Mouse (Mus musculus): ENCODE results near the gene Pacrg. TPM values are rescaled to one million over a fixed set of nuclear protein-coding genes. Genes with fewer than 3 reads are reported as not detected.

Gene Pacrg
- total RNA-seq, 4 experiments from 2014 or later = 1.4 to 3.1 (median 1.9) TPM

DNA sequence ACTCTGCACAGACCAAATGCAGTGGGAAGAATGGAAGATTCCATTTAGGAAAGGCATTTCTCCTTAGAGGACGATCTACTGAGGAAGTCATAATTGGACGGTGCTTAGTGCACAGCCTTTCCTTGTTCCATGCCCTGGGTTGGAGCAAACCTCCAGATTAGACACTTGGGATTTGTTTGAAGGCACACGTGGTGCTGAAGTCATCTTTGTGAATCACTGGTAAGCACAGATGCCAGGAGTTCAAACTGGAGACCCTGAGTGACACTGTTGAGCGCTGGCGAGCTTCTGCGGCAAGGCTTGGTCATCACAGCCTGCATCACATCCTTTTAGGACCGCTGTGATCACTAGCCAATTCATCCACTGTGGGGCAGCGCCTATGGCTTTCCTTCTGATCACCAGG lies 385.7 kb downstream of the Pacrg start:
- no peak for DNase-seq (ENCODE audit: low spot score)

DNA sequence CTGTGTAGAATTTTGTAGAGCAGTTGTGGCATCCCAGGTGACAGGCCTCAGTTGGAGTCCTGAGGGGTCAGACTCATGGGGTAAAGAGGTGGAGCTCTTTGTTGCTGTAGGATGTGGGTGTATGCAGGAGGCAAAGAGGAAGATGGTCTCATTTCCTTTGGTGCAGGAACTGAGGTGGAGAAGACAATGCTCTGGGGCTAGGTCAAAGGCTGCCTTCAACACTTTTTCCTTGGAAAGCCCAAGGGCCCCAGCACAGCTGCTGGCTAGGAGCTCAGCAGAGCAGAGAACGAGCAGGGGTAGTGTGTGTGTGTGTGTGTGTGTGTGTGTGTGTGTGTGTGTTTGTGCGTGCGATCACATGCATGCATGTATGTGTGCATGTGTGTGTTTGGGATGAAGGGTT lies 387.3 kb downstream of the Pacrg start:
- peak; percentile 58 for DNase-seq (ENCODE audit: low spot score)

DNA sequence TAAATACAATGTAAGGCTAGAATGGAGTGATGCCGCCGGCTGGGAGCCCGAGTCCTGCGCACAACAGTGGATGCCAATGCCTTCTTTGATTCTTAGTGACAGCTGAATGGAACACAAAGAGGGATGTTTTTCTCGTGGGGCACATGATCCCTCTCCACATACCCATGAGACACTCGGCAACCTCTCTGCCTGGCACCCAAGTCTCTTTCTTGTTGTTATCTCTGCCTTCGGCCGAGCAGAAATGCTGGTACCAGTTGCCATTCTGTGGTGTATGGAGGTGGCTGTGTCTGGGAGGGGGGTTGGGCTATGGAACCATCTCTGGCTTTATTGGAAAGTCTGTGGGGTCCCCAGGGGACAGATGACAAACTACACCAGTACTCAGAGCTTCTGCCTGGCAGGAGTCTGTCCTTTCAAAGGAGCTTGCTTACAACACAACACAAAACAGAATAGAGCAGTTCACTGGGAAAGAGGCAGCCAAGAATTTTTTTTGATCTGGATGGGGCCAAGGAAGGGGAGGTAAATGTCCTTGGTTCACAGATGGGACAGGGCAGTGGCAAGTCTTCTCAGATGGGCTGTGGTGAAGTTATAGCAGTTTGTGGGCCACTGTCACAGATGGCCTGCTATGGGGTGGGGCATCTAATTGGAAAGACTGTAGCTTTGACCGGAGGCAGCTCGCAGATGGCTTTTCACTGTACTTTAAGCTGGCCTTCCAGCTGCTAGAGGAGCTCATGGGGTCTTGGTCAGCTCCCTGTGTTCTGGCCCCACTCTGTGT lies 388.6 kb downstream of the Pacrg start:
- DNase-seq (ENCODE audit: low spot score) = no peak

DNA sequence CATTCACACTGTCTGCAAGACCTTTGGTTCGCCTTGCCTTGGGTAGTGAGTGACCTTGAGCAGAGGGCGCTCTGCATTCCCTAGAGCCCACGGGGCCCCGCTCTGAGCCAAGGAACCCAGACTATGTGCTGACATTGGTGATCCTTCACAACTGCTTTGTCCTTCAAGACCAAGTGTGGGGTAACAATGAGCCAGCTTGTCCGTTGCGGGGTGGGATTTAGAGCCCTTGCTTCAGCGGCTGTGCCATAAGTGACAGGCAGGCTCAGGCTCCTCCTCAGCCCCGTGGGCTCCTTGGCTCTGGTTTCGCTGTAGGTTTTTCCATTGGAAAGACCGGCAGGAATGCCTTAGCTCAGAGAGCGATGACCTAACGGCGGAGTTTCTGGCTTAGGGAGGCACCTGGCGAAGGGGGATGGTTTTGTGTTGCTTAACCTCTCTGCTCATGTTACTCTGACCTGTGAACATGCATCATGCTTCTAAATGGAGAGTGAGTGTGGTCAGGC lies 390.3 kb downstream of the Pacrg start:
- DNase-seq (ENCODE audit: low spot score) = no peak

DNA sequence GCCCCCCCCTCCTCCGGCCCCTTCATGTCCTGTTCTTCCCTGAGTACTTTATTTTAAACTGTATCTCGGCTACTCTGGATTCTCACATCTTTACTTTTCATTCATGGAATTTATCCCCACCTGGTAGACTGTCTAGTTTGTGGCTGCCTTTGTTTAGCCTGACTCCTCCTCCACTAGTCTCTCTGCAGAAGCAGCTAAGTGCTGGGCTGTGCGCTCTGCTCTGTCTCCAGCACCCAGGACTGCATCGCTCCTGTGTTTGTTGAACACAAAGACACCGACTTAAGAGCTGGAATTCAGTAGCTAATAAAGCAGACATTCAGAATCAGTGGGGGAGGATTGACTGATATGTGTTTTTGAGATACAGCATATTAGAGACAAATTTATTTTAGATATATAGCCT lies 391.7 kb downstream of the Pacrg start:
- DNase-seq (ENCODE audit: low spot score) = no peak

DNA sequence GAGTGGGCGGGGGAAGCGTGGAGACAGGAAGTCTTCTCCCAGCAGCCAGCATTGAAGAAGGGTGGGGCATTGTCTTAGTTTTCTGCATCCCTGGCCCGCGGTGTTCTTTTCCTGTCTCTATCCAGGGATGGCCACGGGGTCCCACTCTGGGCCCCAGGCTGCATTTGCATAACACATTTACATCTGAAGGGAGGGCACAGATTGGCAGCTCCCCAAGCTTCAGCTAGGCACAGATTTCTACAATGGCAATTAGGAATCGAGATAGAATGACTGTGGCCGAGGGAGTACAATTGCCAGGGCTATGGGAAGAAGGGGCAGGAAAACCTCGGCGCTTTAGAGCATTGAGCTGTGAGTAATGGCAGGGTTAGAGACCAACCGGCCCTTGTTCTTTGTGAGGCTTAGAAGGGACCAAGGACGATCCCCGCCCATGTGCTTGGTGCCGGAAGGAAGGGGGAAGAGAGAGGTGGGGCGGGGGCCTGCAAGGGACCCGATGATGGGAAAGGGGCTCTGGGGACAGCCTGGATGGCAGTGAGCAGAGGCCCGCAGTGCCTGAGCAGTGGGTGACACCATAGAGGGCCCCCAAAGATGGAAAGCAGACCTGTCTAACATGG lies 398.5 kb downstream of the Pacrg start:
- no peak for DNase-seq (ENCODE audit: low spot score)

DNA sequence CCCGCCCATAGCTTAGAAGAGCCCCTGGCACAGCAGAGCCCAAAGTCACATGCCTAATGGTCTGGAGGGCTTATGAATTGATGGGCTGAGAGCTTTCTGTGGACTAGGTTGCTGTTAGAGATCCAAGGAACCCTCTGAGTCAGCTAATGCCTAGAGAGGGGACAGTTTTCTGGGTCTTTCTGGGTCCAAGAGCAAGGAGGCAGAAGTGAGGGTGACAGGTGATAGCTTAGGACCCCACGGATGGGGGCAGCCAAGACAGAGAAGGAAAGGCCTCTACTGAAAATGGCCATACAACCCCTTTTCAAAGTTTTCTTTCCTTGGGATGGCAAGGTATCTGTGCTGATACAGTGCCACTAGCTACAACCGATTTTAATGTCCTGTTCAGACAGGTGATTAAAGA lies 399.1 kb downstream of the Pacrg start:
- no peak for DNase-seq (ENCODE audit: low spot score)

DNA sequence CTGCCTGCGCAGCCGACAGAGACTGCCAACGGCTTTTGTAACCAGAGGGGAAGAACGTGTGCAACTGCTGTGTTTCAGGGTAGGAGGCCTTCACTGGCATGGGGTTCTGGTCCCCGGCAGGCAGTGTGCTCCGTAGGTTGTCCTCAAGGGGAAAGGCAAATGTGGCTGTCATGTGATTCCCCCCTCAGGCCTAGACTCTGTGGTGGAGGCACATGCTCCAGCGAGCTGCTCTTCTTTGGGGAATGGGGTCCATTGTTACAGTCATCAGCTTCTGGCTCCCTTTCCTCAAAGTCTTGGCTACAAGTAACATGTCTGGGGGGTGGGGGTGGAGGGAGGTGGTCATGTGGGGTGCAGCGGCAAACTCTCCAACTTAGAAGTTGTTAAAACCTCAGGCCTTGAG lies 400.3 kb downstream of the Pacrg start:
- no peak for DNase-seq (ENCODE audit: low spot score)

DNA sequence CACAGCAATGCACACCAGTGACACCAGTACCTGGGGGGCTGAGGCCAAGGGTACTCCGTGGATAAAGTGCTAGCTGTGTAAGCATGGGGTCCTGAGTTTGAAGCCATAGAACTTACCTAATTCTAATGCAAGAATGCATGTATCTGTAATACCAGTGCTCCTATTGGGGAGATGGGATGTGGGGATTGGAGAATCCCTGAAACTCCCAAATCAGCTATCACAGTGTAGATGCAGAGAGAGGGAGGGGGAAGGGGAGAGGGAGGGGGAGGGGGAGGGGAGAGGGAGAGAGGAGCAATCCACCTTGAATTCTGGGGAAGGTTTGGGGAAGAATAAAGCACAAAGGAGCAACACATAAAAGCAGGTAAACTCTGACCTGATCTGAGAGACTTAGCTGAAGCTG lies 405.2 kb downstream of the Pacrg start:
- DNase-seq (ENCODE audit: low spot score) = no peak

DNA sequence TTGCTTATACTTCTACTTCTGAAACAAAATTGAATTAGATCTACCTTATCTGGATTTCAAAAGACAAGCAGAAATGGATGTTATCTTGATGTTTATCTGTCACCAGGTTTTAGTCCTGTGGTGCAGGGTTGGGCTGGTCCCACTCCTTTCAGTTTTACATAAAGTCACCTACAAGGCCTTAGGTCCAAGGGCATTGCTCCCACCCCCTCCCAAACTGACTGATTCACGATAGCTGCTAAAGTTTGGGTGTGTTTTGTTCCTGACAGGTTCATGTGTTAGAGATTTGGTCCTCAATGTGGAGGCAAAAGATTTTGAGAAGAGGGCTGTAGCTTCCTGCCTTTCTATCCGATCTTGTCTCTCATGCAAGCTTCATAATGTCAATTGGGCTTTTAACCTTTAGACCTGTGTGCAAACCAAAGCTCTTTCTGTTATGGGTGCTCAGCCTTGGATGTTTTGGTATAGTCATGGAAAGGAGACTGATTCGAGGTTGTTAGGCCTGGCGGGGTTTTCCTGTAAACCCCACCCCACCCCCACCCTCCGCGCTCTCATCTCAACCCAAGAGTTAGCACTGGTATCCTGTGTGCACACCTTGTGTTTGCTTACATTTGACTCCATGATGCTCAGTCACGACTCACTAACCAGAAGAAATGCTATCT lies 407.5 kb downstream of the Pacrg start:
- DNase-seq (ENCODE audit: low spot score) = no peak

DNA sequence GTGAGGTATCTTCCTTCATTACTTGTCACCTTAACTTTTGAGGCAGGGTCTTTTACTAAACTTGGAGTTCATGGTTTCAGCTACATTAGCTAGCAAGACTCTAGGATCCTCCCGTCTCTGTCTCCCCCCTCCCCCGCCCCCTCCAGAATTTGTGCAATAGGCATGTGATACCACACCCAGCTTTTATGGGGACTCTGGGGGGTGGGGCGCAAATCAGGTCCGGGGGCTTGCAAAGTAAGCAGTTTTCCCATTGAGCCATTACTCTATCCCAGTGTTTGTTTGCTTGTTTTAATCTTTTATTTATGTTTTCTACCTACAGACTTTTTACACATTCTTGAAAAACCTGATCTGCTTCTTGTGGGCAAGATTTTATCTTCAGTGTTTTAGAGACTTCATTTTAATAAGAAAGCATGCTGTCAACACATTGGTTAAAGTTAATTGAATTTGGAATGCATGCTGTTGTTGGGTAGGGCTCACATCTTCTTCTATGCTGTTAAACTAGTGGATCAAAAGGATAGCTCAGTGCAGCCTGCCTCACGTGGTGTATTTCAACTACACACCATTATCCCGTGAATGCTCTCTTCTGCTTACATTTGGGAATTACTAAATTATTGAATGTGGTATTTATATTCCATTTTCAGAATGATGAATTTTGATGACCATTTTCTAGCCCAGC lies 408.1 kb downstream of the Pacrg start:
- no peak for DNase-seq (ENCODE audit: low spot score)

DNA sequence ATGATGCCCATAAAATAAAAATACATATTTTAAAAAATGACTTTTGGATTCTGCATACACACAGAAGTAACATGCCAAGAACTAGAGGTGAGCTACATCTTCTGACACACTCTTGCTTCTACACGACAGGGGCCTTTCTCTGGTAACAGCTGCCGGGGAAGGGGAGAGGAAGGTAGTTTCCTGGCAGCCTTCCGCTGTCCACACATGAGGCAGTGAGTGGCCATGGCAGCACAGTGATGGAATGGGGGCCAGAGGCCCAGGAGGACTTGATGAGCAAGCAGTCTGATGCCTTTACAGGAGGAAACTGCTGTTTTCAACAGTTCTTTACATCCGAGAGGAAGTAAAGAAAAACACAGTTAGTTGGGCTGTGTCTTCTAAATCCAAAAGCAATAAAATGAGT lies 409.3 kb downstream of the Pacrg start:
- no peak for DNase-seq (ENCODE audit: low spot score)

DNA sequence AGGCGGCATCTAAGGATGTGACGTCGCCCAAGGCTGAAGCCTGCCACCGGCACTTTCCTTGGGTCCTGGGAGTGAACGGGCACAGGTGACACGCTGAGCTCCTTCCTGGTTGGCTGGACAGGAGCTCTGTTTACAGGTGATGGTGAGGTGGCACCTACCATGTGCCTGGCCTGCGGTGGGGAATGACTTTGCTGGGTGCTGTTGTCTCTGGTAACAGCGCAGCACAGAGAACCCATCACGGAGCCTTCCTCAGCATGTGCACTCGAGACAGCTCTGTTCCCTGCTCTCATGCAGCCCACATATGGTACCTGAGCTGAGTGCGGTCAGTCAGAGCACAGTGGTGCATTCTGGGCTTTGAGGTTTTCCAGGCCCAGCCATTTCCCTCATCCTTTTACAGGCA lies 410.7 kb downstream of the Pacrg start:
- no peak for DNase-seq (ENCODE audit: low spot score)

DNA sequence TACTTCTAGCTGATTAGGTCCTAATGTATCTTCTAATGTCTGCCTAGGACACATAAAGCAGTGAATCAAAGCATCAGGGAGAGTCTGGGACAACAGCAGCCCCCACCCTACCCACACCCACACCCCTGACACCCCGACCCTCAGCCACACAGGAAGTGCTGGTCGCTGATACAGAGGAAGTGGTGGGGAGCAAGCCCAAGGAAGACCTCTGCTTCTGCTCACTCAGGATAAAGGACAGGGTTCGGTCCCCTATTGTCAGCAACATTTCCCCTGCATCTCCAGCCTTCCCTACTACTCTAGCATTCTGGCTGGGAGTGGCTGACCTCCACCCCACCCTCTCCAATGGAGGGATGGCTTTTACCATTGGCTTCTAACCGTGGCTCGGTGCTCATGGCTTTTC lies 414.8 kb downstream of the Pacrg start:
- no peak for DNase-seq (ENCODE audit: low spot score)

DNA sequence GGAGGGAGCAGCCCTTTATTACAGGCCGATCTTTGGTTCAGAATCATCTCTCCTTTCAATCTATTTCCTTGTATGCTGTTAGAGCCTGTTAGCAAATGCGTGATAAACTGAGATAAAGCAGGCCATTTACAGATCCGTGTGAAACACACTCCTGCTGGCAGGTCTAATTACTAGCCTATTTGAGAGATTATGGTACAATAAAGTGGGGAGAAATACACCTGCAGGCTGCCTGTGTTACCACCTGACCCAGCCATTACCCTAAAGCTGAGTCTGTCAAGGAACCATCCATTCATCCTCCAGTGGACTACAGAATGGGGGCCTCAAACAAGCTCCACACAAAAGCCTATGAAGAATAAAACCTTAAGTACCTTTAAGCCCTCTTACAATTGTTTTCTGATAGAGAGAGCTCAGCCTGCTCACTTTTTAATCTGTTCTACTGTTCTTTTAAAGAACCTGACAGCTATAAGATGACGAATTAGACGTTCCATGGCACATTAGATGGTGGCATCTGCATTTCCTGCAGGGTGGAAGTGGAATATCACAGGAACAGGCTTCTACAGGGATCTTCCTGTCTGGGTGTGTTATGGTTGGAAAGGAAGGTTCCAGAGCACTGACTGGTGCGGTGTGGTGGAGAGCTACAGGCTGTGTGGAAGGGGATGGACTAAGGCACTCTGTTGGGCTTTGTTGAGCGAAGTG lies 422.4 kb downstream of the Pacrg start:
- DNase-seq (ENCODE audit: low spot score) = no peak

DNA sequence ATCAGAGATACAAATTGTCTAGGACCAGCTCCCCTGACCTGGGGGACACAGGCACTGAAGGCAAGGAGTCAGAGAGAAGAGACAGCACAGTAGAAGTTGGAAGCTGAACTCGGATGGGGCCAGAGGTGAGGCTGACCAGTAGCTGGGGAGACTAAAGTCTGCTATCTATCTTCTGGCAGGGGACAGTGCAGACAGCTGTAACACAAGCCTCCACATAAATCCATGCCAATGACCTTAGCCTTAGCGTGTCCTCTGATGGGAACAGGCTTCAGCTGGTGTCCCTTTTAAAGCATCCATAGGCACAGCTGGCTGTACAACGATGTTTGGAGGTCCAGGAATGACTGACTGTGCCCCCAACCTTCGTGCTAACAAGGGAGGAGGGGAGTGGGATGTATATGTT lies 423.1 kb downstream of the Pacrg start:
- DNase-seq (ENCODE audit: low spot score) = peak; percentile 38

DNA sequence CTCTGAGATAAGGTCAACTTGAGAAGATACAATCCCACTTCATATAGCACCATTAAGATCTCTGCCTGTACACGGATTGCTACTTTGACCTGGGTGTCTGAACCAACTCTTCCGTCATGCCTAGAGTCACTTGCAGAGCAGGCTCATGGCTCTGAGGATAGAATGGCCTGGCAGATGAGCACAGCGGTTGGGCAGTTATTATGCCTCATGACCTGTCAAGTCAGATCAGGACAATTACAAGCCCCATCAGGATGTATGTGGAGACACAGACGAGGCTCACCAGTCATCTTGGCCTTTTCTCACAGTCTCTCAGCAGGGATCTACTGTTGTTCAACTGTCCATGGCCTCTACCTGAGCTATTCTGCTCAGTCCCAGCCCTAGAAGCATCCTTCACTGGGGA lies 424.0 kb downstream of the Pacrg start:
- DNase-seq (ENCODE audit: low spot score) = no peak

DNA sequence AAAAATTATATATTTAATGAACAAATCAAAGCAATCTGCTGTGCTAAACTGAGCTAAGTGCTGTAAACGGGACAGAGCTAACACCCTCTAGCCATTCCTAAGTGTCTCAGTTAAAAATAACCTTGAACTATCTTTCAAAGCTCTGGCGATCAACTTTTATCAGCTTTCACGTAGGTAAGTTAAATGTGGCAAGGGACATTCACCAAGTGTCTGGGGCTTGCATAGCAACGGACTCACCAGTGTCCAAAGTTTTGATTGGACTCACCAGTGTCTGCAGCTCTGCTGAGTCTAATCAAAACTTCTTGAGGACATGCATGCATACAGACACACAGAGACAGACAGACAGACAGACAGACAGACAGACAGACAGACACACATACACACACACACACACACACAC lies 425.7 kb downstream of the Pacrg start:
- no peak for DNase-seq (ENCODE audit: low spot score)

DNA sequence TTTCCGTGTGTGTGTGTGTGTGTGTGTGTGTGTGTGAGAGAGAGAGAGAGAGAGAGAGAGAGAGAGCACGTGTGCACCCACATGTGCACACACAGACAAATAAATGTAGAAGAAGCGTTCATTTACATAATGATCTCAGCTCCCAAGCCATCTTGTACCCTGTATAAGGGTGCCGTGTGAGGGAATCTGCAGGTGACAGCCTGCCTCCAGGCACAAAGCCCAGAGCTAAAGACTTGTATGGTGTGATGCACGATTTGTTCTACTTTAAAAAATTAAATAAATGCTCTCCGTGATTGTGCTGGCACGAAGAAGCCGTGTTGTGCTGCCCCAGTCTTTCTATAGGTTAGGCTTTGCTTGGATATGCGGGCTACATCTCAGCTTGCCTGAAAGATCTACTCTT lies 426.2 kb downstream of the Pacrg start:
- DNase-seq (ENCODE audit: low spot score) = no peak

DNA sequence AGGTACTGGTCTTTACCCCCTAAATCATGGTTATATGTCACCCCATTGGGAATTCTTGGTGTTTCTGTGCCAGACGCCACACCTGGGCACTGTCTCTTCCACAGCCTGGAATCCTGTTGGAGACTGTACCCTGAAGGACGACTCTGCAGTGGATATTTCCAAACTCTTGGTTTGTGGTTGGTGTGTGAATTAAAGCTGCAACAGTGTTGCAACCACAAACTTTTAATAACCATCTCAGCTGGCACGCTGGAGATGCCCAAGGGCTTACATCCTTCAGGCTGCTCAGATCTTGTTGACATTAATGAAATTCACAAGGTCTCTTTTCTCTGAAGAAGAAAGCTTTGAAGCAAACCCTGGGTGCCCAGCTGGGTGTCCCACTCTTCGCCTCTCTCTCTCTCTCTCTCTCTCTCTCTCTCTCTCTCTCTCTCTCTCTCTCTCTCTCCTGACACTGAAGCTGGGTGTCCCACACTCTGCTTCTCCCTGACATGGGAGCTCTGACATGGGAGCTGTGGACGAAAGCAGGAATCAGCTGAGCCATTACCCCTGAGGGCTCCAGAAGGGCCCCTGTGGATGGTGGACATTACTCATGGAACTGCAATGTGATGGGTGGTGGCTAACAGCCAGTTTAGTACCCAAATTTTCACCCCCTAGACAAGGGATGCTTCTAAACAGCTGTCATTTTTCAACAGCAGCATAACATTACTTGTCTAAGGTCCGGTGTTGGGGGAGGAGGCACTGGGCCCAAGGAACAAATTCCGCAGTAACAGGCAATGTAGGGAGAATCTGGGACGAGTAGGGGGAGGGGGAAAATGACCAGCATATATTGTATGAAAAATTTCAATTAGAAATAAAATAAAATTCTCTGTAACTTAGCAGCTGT lies 429.3 kb downstream of the Pacrg start:
- DNase-seq (ENCODE audit: low spot score) = no peak

DNA sequence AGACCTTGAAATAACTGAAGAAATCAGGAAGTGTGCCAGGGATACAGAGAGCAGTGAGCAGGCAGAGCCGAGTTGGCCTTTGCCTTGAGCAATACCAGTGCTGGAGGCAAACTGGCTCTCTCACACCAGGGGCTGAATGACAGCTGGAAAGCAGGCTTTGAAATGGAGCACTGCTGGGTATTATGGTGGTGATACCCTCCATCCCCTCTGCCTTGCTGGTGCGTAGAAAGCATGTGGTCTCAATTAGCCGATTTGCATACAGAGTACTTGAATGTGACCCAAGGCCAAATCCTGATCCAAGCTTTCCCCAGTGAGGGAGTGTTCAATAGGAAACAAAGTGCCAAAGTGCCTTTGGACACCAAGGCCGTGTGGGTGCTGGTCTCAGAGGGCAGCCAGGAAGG lies 431.4 kb downstream of the Pacrg start:
- DNase-seq (ENCODE audit: low spot score) = no peak
